Mouse (Mus musculus) thymus, postnatal 36 days (tissue): Measurements from ENCODE around the gene Tm4sf1.

Experiments used
- DNase-seq, 2 experiments: peaks; one replicate each; pipeline ENCODE4 v3.0.0; 2022; ENCODE audit warnings: mixed read lengths in 2 of 2

Gene Tm4sf1

DNA sequence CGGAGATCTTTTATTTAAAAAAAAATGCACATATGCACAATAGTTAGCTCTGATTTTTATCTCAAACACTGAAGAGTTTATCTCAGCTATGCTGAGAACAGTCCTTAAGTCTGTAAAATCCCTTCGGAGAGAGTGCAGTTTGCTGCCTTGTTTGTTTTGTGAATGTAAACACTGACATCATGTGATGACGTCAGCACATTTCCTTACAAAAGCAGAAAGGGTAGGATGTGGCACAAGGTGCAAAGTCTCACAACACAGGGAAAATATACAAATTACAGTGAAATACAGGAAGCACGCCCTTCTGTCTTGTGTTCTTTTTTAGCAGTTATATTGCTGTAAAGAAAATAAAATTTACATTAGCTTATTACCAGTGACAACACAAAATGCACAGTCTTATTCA, 14.3 kb downstream of the Tm4sf1 start:
- DNase-seq = no peak

DNA sequence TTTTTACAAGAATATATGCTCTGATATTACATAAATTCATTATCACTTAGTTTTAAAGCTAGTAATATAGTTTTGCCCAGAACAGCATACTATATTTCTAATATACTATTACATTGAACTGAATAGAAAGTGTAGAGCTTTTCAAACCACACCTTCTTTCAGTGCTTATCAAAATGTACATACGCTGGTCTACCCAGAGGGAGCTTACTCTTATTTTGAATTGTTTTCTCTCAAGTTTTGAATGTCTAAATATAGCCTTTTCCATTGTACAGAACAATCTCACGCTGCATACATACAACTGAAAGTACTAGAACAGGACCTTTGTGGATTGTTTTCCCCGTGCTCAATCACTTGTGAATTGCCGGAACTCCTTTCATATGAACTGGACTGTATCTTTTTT, 23.6 kb downstream of the Tm4sf1 start:
- no peak for DNase-seq

DNA sequence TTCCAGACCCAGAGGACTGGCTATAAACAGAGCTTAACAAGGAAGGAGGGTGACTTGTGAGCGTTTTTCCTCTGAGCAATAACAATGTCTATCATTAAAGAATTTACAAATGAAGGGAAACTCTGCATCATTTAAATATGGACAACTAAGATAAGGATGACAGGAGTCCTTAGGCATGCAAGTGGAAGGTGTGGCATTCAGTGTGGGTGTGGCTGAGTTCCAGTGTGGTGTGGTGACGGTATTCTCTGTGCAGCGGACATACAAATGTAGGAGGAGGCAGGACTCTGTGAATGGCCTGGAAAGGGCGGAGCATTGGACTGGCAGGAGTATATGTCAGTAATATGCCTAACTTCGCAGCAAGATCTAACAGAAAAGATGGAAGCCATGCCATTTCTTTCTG, 24.3 kb downstream of the Tm4sf1 start:
- DNase-seq = no peak

DNA sequence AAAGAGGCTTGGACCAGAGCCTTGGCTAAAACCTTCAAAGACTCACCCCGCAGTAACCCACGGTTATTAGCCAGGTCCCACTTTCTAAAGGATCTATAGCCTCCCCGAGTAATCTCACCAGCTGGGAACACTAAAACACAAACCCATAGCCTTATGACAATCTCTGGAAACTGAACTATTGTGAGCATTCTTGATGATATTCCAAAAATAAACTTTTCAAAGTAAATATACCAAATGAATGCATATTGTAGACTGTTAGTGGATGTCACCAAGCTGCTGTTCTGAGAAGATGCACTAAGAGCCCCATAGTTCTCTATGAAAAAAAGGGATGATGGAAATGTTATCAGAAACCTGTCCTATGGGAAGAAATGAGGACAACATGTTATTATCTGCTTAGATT, 25.0 kb downstream of the Tm4sf1 start:
- DNase-seq = no peak

DNA sequence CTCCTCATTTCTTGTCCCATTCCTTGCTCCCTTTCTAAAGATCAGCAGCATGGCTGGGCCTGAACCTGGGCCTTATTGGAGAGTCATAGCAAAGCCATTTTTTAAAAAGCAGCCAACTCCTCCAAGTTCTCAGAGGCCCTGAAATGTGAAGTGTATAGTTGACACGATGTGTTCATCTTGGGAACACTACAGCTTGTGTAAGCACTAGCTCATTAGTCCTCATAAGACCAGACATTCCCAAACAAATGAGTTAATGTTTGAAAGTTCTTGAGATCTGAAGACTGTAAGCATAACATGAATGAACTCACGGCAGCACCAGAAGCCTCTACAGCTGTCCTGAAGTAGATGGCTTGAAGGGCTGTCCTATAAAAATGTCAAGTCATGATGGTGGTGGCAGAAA, 32.8 kb downstream of the Tm4sf1 start:
- DNase-seq = no peak

DNA sequence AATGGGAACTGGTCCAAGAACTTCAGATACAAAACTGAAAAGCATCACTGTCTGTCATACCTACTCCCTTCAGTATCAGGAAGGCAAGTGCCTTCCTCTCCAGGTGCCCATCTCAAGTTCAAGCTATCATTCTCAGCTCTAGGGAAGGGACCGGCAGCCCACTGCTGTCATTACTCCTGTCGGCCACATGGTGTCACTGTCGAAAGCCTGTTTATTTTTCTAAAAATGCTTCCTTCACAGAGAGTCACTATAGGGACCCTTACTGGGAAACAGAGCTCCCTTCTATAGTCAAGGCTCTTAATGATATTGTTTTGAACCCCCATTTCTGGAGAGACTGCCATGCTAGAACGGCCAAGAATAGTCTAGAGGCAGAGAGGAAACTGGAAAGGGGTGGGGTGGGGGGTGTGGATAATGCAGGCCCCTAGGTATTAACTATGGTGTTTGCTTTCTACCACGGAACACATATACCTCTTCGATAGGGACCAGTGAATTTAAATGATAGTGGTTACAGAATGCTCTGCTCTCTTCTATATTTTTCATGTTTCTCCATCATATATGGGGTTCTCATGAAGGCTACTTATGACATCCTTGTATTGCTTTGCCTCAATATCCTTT, 34.1 kb downstream of the Tm4sf1 start:
- no peak for DNase-seq

DNA sequence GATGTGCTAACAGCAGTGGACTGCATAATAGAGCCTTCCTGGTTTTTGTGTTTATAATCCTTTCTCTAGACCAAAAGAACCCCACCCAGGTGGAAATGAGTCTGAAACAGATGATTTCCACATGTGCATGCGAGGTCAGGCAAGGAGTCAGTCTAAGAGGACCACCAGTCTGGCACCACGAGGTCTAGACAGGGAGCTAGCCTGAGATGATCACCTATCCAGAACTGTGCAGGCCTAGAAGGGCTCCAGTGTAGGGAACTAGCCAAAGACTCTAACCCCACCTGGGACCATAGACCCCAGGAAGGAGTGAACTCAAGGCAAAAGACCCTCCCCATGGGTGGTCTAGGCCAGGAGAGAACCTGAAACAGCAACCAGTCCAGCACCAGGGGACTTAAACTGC, 48.7 kb downstream of the Tm4sf1 start:
- no peak for DNase-seq

DNA sequence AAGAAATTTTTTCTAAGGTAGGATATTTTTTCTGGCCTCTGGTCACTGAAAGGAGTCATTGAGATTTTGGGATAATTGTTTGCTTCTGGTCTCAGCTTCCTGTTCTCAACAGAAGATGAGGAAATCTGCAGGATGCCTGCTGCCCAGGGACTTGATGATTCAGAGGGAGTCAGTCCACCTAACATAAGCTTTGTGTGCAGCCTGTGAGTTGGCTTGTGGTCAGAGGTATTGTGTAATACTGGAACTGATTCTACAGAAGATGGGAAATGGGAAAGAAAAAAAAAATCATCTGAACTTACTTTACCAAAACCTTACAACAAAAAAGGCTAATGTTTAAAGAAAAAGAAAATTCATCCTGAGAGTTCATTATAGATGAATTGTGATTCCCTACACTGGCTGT, 49.2 kb downstream of the Tm4sf1 start:
- DNase-seq = no peak

DNA sequence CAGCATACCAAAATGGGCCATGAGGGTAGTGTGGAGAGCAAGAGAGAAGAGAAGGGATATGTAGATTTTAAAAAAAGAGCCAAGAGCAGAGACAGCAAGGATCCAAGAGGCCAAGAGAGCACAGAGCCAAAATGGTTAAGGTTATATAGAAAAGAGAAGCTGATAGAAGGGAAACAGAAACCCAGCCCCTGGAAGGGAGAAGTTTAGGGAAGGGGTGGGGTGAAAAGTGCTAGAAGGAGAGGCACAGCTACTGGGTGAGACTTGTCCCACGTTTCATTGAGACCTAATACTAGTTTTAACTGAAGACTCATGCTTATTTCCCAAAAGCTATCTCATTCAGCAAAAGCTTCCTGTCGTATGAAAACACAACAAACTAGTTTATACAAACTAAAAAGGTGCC, 56.5 kb downstream of the Tm4sf1 start:
- DNase-seq = no peak
